Mouse (Mus musculus): ENCODE results near the gene Pacrg.

GRCm38 (mm10) chr17:10474972-10475371, 365.1 kb downstream of the Pacrg start:
- TF ChIP-seq CTCF (IDR thresholded peaks at IDR 0.05; ENCODE audit: low read depth), result no peak
- no peak for TF ChIP-seq EP300 (IDR thresholded peaks at IDR 0.05; ENCODE audit: low read depth)
